Mouse (Mus musculus) heart, adult 18-20 months (tissue): Measurements from ENCODE around the gene Espl1. TPM values are rescaled to one million over a fixed set of nuclear protein-coding genes. Genes with fewer than 3 reads are reported as not detected.

Source experiments
- total RNA-seq, 2 experiments: library from RNA; stranded (reverse); gene quantifications; 2 replicates each; pipeline ENCODE4 v1.2.3; 2021

Gene Espl1
- total RNA-seq, 2 experiments from 2014 or later = 0.54 to 0.92 TPM

Other genes starting within 250 kb of the Espl1 start
- gene Eif4b, start 222.5 kb upstream of the Espl1 start, total RNA-seq = 100 to 1,000 TPM; 151 to 167 TPM
- gene Tns2, start 195.9 kb upstream of the Espl1 start, total RNA-seq = 100 to 1,000 TPM; 109 to 123 TPM
- 10 to 100 TPM; 14.4 to 15.3 TPM for gene Spryd3, start 160.0 kb upstream of the Espl1 start, total RNA-seq
- 10 to 100 TPM; 23.3 to 39.7 TPM for gene Igfbp6, start 151.9 kb upstream of the Espl1 start, total RNA-seq
- not detected for gene Soat2, start 145.7 kb upstream of the Espl1 start, total RNA-seq
- gene Zfp740, start 93.0 kb upstream of the Espl1 start, total RNA-seq = 10 to 100 TPM; 30.6 to 31.5 TPM
- gene Csad, start 91.5 kb upstream of the Espl1 start, total RNA-seq = 10 to 100 TPM; 17.0 to 22.6 TPM
- gene Itgb7, start 64.3 kb upstream of the Espl1 start, total RNA-seq = 1 to 10 TPM; 2.9 to 9.9 TPM
- gene Rarg, start 38.7 kb upstream of the Espl1 start, total RNA-seq = 10 to 100 TPM; 13.5 to 16.7 TPM
- gene Gm9918, start 25.7 kb upstream of the Espl1 start, total RNA-seq = not detected
- gene Mfsd5, start 16.8 kb upstream of the Espl1 start, total RNA-seq = 10 to 100 TPM; 18.4 to 18.9 TPM
- gene Pfdn5, start 29.9 kb downstream of the Espl1 start, total RNA-seq = 100 to 1,000 TPM; 340 to 348 TPM
- 10 to 100 TPM; 25.0 to 26.0 TPM for gene Myg1, start 35.4 kb downstream of the Espl1 start, total RNA-seq
- 10 to 100 TPM in 1 of 2 experiments, 1 to 10 TPM in 1; 9.8 to 12.1 TPM for gene Aaas, start 54.5 kb downstream of the Espl1 start, total RNA-seq
- not detected for gene Sp7, start 70.9 kb downstream of the Espl1 start, total RNA-seq
- 10 to 100 TPM; 31.9 to 39.6 TPM for gene Sp1, start 109.9 kb downstream of the Espl1 start, total RNA-seq
- gene Amhr2, start 149.1 kb downstream of the Espl1 start, total RNA-seq = under 1 TPM; 0.39 to 0.97 TPM
- gene Prr13, start 162.8 kb downstream of the Espl1 start, total RNA-seq = 10 to 100 TPM; 20.3 to 24.4 TPM
- 100 to 1,000 TPM; 418 to 491 TPM for gene Pcbp2, start 174.3 kb downstream of the Espl1 start, total RNA-seq
- not detected for gene Gm10337, start 207.5 kb downstream of the Espl1 start, total RNA-seq
- 1 to 10 TPM; 1.8 to 2.3 TPM for gene Map3k12, start 220.8 kb downstream of the Espl1 start, total RNA-seq
- 10 to 100 TPM; 40.1 to 43.0 TPM for gene Tarbp2, start 221.9 kb downstream of the Espl1 start, total RNA-seq
- gene Npff, start 228.7 kb downstream of the Espl1 start, total RNA-seq = under 1 TPM; 0.87 to 0.92 TPM